Mouse (Mus musculus): ENCODE measurements around the gene Adh5.
"Not testable (repeated sequence)": the region's sequence is repeated elsewhere in the genome, so short reads cannot be mapped to it uniquely, and the experiment has no call there.

Adh5 gene

DNA sequence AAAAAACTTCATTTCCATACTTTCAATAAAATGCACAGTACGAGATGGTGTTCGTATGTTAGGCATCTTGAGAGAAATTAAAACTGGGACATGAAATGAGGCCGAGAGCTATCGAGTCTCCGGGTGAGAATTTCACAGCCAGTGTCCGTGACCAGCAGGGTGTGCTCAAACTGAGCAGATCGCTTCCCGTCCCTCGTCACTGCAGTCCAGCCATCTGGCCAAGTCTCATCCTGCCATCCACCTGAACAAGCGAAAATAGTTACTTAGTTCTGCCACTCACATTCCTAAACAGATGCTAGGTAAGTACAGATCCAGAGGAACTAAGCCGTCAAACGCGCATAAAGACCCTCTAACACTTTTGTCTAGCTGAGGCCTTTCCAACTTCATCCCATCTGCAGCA, 17.4 kb downstream of the Adh5 start:
- DNase-seq (ENCODE audit: low spot score): no peak

GRCm38 (mm10) chr3:138461832-138462231, 18.9 kb downstream of the Adh5 start:
- DNase-seq (ENCODE audit: low spot score): no peak

DNA sequence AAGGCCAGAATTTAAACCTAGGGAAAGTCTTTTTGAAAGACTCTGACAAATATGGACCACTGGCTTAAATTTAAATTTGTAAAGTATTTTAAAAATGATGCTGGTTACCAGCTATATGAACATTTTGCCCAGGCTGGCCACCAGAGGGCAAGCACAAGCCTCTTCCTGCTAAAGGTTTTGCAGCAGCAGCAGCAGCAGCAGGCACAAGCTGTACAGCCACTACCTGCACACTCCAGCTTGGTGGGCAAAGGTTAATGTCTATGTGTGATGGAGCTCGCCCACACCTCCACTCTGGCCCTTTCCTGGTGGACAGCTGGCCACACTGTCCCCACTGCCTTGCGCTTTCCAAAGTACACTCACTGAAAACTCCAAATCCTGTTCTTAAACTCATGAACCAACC, 20.2 kb downstream of the Adh5 start:
- DNase-seq (ENCODE audit: low spot score): no peak

GRCm38 (mm10) chr3:138463807-138464206, 20.9 kb downstream of the Adh5 start:
- no peak for DNase-seq (ENCODE audit: low spot score)

- no peak for DNase-seq (ENCODE audit: low spot score)
Observed at GRCm38 (mm10) chr3:138464573-138465147, 21.8 kb downstream of the Adh5 start.

DNA sequence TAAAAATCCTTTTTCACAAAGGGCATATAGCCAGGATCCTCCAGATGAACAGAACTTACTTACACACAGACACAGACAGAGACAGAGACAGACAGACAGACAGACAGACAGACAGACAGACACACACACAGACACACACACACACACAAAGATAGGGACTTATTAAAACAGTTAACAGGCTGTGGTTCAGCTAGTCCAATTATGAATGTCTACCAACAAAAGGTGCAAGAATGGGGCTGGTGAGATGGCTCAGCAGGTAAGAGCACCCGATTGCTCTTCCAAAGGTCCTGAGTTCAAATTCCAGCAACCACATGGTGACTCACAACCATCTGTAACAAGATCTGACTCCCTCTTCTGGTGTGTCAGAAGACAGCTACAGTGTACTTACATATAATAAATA, 23.8 kb downstream of the Adh5 start:
- DNase-seq (ENCODE audit: low spot score): not testable (repeated sequence)

GRCm38 (mm10) chr3:138471066-138471465, 28.2 kb downstream of the Adh5 start:
- DNase-seq (ENCODE audit: low spot score): no peak

DNA sequence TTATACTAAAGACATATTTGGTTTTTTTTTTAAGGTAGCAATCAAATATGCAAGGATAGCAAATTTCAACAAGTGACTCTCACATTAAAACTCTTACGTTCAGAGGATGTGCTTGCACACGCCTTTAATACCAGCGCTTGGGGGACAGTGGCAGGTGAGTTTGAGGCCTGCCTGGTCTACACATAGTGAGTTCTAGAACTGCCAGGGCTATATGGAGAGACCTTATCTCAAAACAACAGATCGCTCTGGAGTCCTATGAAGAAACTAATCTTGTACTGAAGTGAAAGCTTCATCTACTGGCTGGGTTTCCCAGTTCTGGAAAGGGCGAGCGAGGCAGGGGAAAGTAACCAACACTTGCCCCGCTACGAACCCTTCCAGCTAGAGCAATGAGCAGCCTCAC, 36.6 kb downstream of the Adh5 start:
- DNase-seq (ENCODE audit: low spot score): no peak

GRCm38 (mm10) chr3:138481526-138482284, 38.8 kb downstream of the Adh5 start:
- DNase-seq (ENCODE audit: low spot score): no peak

DNA sequence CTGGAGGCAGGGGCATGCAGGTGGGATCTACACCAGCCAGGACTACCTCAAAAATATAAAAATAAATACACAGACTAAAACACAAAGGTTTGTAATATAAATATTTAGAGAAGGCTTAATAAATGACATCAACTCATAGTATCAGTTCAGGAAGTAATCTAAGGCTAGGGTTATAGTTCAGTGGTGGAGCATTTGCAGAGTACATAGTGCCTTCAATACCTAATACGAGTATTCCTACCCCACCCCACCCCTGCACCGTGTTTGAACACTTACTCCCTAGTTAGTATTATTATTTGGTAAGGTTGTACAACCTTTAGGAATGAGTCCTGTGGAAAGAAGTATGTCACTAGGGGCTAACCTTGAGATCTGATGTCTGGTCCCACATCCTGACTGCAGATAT, 40.3 kb downstream of the Adh5 start:
- no peak for DNase-seq (ENCODE audit: low spot score)

DNA sequence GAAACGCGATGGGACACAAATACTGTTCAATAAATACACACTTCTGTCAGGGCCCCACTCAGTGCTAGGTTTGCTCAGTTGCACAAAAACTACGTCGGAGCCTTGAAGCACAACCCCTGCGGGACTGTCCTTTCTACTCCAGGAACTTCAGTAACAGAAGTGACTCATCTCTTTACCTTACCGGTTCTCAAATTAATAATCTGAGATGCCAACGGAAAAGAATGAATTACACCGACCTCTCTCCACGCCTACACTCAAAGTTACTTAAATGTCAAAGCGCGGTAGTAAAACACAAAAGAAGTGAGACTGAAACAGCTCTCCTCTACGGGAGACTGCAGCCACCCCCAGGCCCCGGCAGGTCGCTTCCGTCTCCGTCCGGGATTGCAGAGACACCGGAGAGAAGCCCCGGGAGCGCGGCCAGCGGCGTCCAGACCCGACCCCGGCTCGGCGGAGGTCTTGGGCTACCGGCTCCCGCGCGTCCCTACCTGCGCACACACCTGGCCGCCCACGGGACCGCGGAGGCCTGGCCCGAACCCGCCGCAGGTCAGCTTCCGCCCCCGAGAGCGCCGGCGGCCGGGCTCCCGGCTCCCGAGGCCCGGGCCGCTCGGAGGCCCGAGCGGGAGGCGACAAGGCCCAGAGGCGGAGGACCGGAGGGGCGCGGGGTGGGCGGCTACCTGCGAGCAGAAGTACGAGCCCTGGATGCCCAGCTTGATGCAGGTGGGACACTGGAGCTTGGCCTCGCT, 45.9 kb downstream of the Adh5 start:
- no peak for DNase-seq (ENCODE audit: low spot score)

- peak; percentile 97 for DNase-seq (ENCODE audit: low spot score)
Observed at GRCm38 (mm10) chr3:138489327-138490033, 46.6 kb downstream of the Adh5 start, which contains the start of gene Metap1. Metap1 (minus strand) TSS chr3:138489515.

DNA sequence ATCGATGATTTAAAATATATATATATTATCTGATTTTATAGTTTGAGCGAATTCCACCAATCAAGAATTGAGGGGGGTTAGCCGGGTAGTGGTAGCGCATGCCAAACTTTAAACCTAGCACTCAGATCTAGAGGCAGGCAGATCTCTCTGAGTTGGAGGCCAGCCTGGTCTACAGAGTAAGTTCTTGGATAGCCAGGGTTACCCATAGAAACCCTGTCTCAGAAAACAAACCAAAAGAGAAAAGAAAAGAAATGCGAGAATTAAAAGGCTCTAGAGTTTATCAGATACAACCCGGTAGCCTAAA, 47.1 kb downstream of the Adh5 start:
- DNase-seq (ENCODE audit: low spot score): no peak

DNA sequence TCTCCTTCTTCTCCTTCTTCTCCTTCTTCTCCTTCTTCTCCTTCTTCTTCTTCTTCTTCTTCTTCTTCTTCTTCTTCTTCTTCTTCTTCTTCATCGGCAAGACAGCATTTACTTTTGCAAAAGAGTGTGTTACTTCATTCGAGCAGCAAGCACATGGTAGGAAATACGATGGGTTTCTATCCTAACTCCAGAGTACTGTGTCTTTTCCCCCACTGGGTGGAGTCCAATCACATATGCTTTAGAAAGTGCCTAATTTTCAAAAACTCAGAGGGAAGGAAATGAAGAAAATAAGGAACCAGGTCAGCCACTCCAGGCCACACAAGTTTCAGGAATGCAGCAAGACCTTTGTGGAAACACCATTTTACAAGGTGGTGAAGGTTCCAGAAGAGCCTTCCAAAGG, 50.8 kb downstream of the Adh5 start:
- no peak for DNase-seq (ENCODE audit: low spot score)

DNA sequence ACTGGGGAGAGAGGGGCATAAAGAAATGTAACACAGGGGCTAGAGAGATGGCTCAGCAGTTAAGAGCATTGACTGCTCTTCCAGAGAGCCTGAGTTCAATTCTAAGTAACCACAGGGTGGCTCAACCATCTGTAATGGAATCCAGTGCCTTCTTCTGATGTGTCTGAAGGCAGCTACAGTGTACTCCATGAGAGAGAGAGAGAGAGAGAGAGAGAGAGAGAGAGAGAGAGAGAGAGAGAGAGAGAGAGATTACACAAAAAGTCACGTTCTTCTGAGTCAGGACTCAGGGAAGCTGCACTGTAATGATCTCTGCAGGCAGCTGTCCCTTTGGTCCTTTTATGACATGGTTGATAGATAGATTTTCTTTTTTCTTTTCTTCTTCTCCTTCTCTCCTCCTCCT, 51.7 kb downstream of the Adh5 start:
- no peak for DNase-seq (ENCODE audit: low spot score)

DNA sequence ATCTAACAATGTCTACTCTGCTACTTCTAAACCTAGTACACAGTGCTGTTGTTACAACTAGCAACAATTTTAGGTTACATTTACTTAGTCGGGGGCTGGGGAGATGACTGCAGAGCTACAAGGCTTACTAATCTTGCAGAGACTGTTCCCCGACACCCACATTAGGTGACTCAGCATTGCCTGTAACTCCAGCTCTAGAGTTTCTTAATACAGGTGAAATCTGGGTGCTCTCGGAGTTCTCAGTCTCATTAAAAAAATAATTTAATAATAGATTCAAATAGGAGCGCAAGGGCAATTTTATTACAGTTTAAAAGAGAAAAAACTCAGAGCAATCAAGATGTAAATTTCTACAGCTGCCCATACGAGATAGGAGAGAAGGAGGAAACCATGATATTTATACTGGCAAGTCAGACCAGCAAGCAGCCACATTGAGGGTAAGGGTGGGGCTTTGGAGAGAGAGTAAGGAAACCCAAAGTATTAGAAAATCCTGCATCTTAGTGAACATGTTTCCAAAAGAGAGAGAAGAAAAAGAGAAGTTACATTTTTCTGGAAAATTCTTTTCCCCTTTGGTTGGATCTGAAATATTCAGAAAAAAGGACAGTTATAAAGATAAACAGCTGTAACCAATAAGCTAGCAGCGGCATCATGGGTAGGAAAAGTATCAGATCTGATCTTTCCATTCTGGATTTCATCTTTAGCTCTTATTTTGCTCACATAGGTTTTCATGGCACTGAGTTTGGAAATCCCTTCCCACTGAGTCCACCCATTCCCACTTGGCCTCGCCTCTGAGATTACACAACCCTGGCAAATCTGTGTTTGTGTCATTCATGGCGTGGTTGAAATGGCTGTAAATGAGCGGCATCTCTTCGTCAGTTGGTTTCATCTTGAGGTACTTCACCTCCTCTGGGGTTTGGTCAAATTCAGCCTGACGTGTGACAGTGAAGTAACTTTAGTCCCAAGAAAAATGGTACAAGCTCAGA, 52.6 kb downstream of the Adh5 start:
- DNase-seq (ENCODE audit: low spot score): no peak

DNA sequence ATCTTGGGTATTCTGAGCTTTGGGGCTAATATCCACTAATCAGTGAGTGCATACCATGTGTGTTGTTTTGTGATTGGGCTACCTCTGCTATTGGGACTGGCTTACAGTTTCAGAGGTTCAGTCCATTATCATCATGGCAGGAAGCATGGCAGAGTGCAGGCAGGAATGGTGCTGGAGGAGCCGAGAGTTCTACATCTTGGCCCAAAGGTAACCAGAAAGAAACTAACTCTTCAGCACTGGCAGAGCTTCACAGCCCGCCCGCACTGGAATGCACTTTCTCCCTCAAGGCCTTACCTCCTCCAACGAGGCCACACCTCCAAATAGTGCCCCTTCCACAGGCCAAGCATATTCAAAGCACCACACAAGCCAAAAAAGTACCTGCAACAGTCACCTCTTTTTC, 55.8 kb downstream of the Adh5 start:
- no peak for DNase-seq (ENCODE audit: low spot score)

- no peak for DNase-seq (ENCODE audit: low spot score)
Observed at GRCm38 (mm10) chr3:138499854-138500740, 57.2 kb downstream of the Adh5 start.

- DNase-seq (ENCODE audit: low spot score): no peak
Observed at GRCm38 (mm10) chr3:138503754-138504153, 60.9 kb downstream of the Adh5 start.
